In genomic region chr13:94284543-94285269, GRCm38 (mm10) we compare ENCODE assay signal across 8 mouse cellular contexts. TPM values are rescaled to one million over a fixed set of nuclear protein-coding genes. Genes with fewer than 3 reads are reported as not detected.
DNase-seq lines count a peak whose midpoint lies in the region; ATAC-seq and TF ChIP-seq lines count a peak whose summit lies in the region.

No protein-coding gene starts in this region.

- no peaks in the 10 kb centered on the region for H3K9me3 ChIP-seq in heart, embryonic 11.5 days (replicated peaks; ENCODE audit: control insufficient read depth, low read length)
- no peaks in the 10 kb centered on the region for H3K9me3 ChIP-seq in kidney, embryonic 15.5 days (replicated peaks)
- no peaks in the 10 kb centered on the region for H3K9me3 ChIP-seq in neural tube, embryonic 15.5 days (replicated peaks)

- no peak for TF ChIP-seq POLR2A in lung, adult 2 months (IDR thresholded peaks at IDR 0.05; ENCODE audit: borderline replicate concordance, extremely low read depth, low read depth, low read length)

- H3K4me2 ChIP-seq in heart, embryonic 11.5 days = peak overlapping the region; percentile 63
- peak overlapping the region; percentile 84 for H3K4me2 ChIP-seq in kidney, embryonic 15.5 days
- H3K4me2 ChIP-seq in neural tube, embryonic 15.5 days = peak overlapping the region; percentile 78

- no peak for TF ChIP-seq CTCF in lung, adult 2 months (IDR thresholded peaks at IDR 0.05; ENCODE audit: insufficient read depth, low read length)

- peak; percentile 3 for DNase-seq in CD4-positive helper T cell, adult 2 months (ENCODE audit: low read depth, low spot score)
- peak; percentile 69 to 87 for DNase-seq in adrenal gland, adult (ENCODE audit: inconsistent age in 2 of 2, low spot score in 1 of 2)
- DNase-seq in embryo, embryonic 11.5 days (ENCODE audit: low read depth, low spot score) = peak; percentile 14
- DNase-seq in lung, adult 2 months = peak; percentile 60

- ATAC-seq in heart, embryonic 11.5 days (replicated peaks; ENCODE audit: insufficient number of reproducible peaks, low FRiP score, low TSS enrichment) = peak; percentile 63
- peak; percentile 81 for ATAC-seq in kidney, embryonic 15.5 days (replicated peaks; ENCODE audit: low FRiP score)
- ATAC-seq in neural tube, embryonic 15.5 days (ENCODE audit: low FRiP score) = peak; percentile 15
- no peak for ATAC-seq in monocyte, adult 5-6 weeks (replicated peaks; ENCODE audit: insufficient number of reproducible peaks, low FRiP score, low TSS enrichment, poor library complexity, severe bottlenecking)

- H3K4me1 ChIP-seq in heart, embryonic 11.5 days (ENCODE audit: control insufficient read depth, insufficient read depth, low read length) = no peaks in the 10 kb centered on the region
- peaks cover 12% of the 10 kb centered on the region; the same call in 1 of the 2 replicates for H3K4me1 ChIP-seq in kidney, embryonic 15.5 days
- H3K4me1 ChIP-seq in lung, adult 2 months (ENCODE audit: control insufficient read depth, insufficient read depth, low read length) = peaks cover 3% of the 10 kb centered on the region; the same call in 1 of the 2 replicates
- H3K4me1 ChIP-seq in neural tube, embryonic 15.5 days = peaks cover 37% of the 10 kb centered on the region

- H3K27me3 ChIP-seq in heart, embryonic 11.5 days (ENCODE audit: control insufficient read depth, insufficient read depth, low read length) = no peaks in the 10 kb centered on the region
- H3K27me3 ChIP-seq in kidney, embryonic 15.5 days = no peaks in the 10 kb centered on the region
- no peaks in the 10 kb centered on the region for H3K27me3 ChIP-seq in neural tube, embryonic 15.5 days (replicated peaks)

- peak overlapping the region; percentile 4; the same call in 1 of the 2 replicates for H3K27ac ChIP-seq in heart, embryonic 11.5 days (ENCODE audit: low read depth, low read length)
- peak overlapping the region; percentile 86 for H3K27ac ChIP-seq in kidney, embryonic 15.5 days
- H3K27ac ChIP-seq in neural tube, embryonic 15.5 days (replicated peaks) = peak overlapping the region; percentile 91

- peak overlapping the region; percentile 68 for H3K4me3 ChIP-seq in heart, embryonic 11.5 days (ENCODE audit: low read depth, low read length)
- peak overlapping the region; percentile 76 for H3K4me3 ChIP-seq in kidney, embryonic 15.5 days (replicated peaks)
- H3K4me3 ChIP-seq in lung, adult 2 months (replicated peaks; ENCODE audit: extremely low read depth, low read depth, low read length) = peak overlapping the region; percentile 82
- H3K4me3 ChIP-seq in neural tube, embryonic 15.5 days (replicated peaks) = peak overlapping the region; percentile 99

- under 1% methylated on average over 64 of the region's 65 CpGs for WGBS in heart, embryonic 11.5 days (ENCODE audit: insufficient replicate concordance)
- WGBS in kidney, embryonic 15.5 days = under 1% methylated on average over 65 of the region's 65 CpGs
- under 1% methylated on average over 60 of the region's 65 CpGs for WGBS in lung, adult 2 months
- WGBS in neural tube, embryonic 15.5 days = under 1% methylated on average over 62 of the region's 65 CpGs

- H3K36me3 ChIP-seq in heart, embryonic 11.5 days (ENCODE audit: control insufficient read depth, insufficient read depth, low read length) = no peaks in the 10 kb centered on the region
- no peaks in the 10 kb centered on the region for H3K36me3 ChIP-seq in kidney, embryonic 15.5 days
- H3K36me3 ChIP-seq in neural tube, embryonic 15.5 days = no peaks in the 10 kb centered on the region

- H3K9ac ChIP-seq in heart, embryonic 11.5 days (ENCODE audit: low read depth, low read length) = peak overlapping the region; percentile 81
- peak overlapping the region; percentile 81 for H3K9ac ChIP-seq in kidney, embryonic 15.5 days
- peak overlapping the region; percentile 95 for H3K9ac ChIP-seq in neural tube, embryonic 15.5 days (replicated peaks)

RNA-seq across cellular contexts. Expression of gene Scamp1, which starts 1.0 kb away (rescaled TPM):
- 21.2 and 22.2 TPM in 2 replicates for polyA plus RNA-seq in heart, embryonic 11.5 days (2014; fragmentation: Nextera tagmentation; extraction: Ambion mirVana)
- polyA plus RNA-seq in kidney, embryonic 15.5 days (2015; fragmentation: Nextera tagmentation; extraction: Ambion mirVana) = 33.2 and 33.9 TPM in 2 replicates
- polyA plus RNA-seq in lung, adult 2 months (2012; rRNA removed) = 19.9 and 29.2 TPM in 2 replicates
- polyA plus RNA-seq in neural tube, embryonic 15.5 days (2015; fragmentation: Nextera tagmentation; extraction: Ambion mirVana) = 148 and 167 TPM in 2 replicates
- total RNA-seq in monocyte, adult 5-6 weeks (2017) = 3.4 to 4.2 TPM (median 4.1 TPM) in 3 replicates

Comparison
In these comparisons a context has a peak if more than half of its experiments do, and no peak if none do; other contexts are left out.
1. DNase-seq: peak in every context shown above with its lines; median percentile 78 in adrenal gland, adult; 60 in lung, adult 2 months; 14 in embryo, embryonic 11.5 days; 3 in CD4-positive helper T cell, adult 2 months.
2. H3K27ac ChIP-seq: peak in every context shown above with its lines; median percentile 91 in neural tube, embryonic 15.5 days; 86 in kidney, embryonic 15.5 days; 4 in heart, embryonic 11.5 days.